Comparison of ENCODE assay signal across 23 mouse cellular contexts in genomic region chr2:147165863-147166262, GRCm38 (mm10). TPM values are rescaled to one million over a fixed set of nuclear protein-coding genes. Genes with fewer than 3 reads are reported as not detected.
"Had no signal": no experiment of that assay in that cellular context is flagged by ENCODE, and none has a peak within 500 bp of the region (broad histone marks: within the 10 kb centered on the region; RNA-seq: fewer than 3 reads in every experiment).

No protein-coding gene starts in this region.

- H3K9ac ChIP-seq: liver, embryonic 14.5 days; lung, embryonic 14.5 days; midbrain, embryonic 13.5 days; neural tube, embryonic 13.5 days; neural tube, embryonic 15.5 days had no signal

- DNase-seq: lung, adult 18-20 months; lung, embryonic 14.5 days; lung, postnatal 10 days; lung, postnatal 4 days; retina, postnatal 1 day; right cerebral cortex, adult 18-20 months; right cerebral cortex, postnatal 25 days; right cerebral cortex, postnatal 4 days; spleen, adult 18-20 months; thymus, adult 18-20 months; thymus, postnatal 14 days; thymus, postnatal 36 days had no signal

- H3K4me1 ChIP-seq: midbrain, embryonic 10.5 days; midbrain, embryonic 13.5 days; neural tube, embryonic 13.5 days; neural tube, embryonic 15.5 days had no signal

- H3K4me3 ChIP-seq: midbrain, embryonic 10.5 days; midbrain, embryonic 13.5 days; myocyte; neural tube, embryonic 13.5 days; neural tube, embryonic 15.5 days had no signal

- H3K9me3 ChIP-seq: midbrain, embryonic 10.5 days; midbrain, embryonic 13.5 days; neural tube, embryonic 13.5 days; neural tube, embryonic 15.5 days had no signal

- H3K27me3 ChIP-seq: neural tube, embryonic 13.5 days; neural tube, embryonic 15.5 days had no signal

- H3K27ac ChIP-seq: liver, embryonic 14.5 days; midbrain, embryonic 10.5 days; midbrain, embryonic 13.5 days; neural tube, embryonic 13.5 days; neural tube, embryonic 15.5 days had no signal

- H3K36me3 ChIP-seq: midbrain, embryonic 10.5 days; midbrain, embryonic 13.5 days; neural tube, embryonic 13.5 days; neural tube, embryonic 15.5 days had no signal

- ATAC-seq: midbrain, embryonic 13.5 days had no signal

- H3K4me2 ChIP-seq: lung, embryonic 14.5 days; midbrain, embryonic 13.5 days; neural tube, embryonic 13.5 days; neural tube, embryonic 15.5 days had no signal

RNA-seq across cellular contexts. Expression of gene Nkx2-2, which starts 28.2 kb away (rescaled TPM):
- total RNA-seq: megakaryocyte, adult 5-6 weeks; megakaryocyte-erythroid progenitor cell, adult 5-6 weeks had no signal
- polyA plus RNA-seq: liver, embryonic 16.5 days; lung, embryonic 14.5 days; lung, embryonic 16.5 days; myocyte; thymus, postnatal 0 days had no signal
